Mouse (Mus musculus) lung, postnatal 10 days (tissue): ENCODE measurements around the gene Dgkz.

Source experiments
- DNase-seq: peaks from one replicate; pipeline ENCODE4 v3.0.0; 2021

Dgkz gene

GRCm38 (mm10) chr2:91959544-91960410 is 15.9 kb downstream of the Dgkz start:
- no peak for DNase-seq

- DNase-seq: peak; percentile 80
Measured at GRCm38 (mm10) chr2:91958701-91959457, 16.8 kb downstream of the Dgkz start.

GRCm38 (mm10) chr2:91958049-91958448 is 17.6 kb downstream of the Dgkz start:
- no peak for DNase-seq

GRCm38 (mm10) chr2:91957096-91957495 is 18.6 kb downstream of the Dgkz start:
- peak; percentile 50 for DNase-seq

- no peak for DNase-seq
Measured at GRCm38 (mm10) chr2:91955875-91956274, 19.8 kb downstream of the Dgkz start.

- no peak for DNase-seq
Measured at GRCm38 (mm10) chr2:91955121-91955591, 20.5 kb downstream of the Dgkz start.

- DNase-seq: peak; percentile 94
Measured at GRCm38 (mm10) chr2:91953825-91954224, 21.8 kb downstream of the Dgkz start.

- peak; percentile 73 for DNase-seq
Measured at GRCm38 (mm10) chr2:91950275-91951085, 25.2 kb downstream of the Dgkz start.

GRCm38 (mm10) chr2:91949411-91950274 is 26.0 kb downstream of the Dgkz start:
- DNase-seq: peak; percentile 68

- DNase-seq: no peak
Measured at GRCm38 (mm10) chr2:91948792-91949241, 26.8 kb downstream of the Dgkz start.

- DNase-seq: peak; percentile 54
Measured at GRCm38 (mm10) chr2:91948151-91948509, 27.5 kb downstream of the Dgkz start.

GRCm38 (mm10) chr2:91947397-91948150 is 28.1 kb downstream of the Dgkz start:
- DNase-seq: peak; percentile 47

GRCm38 (mm10) chr2:91946836-91947235 is 28.8 kb downstream of the Dgkz start:
- no peak for DNase-seq

- DNase-seq: no peak
Measured at GRCm38 (mm10) chr2:91945483-91945882, 30.2 kb downstream of the Dgkz start, which contains the start of gene Gm9821. Gene Gm9821 (plus strand): TSS chr2:91945703.

- DNase-seq: peak; percentile 87
Measured at GRCm38 (mm10) chr2:91944170-91944950, 31.3 kb downstream of the Dgkz start.

GRCm38 (mm10) chr2:91942356-91942755 is 33.3 kb downstream of the Dgkz start:
- DNase-seq: no peak

GRCm38 (mm10) chr2:91939303-91939935 is 36.2 kb downstream of the Dgkz start:
- no peak for DNase-seq

- no peak for DNase-seq
Measured at GRCm38 (mm10) chr2:91936154-91936553, 39.5 kb downstream of the Dgkz start.

GRCm38 (mm10) chr2:91934826-91935525 is 40.7 kb downstream of the Dgkz start:
- no peak for DNase-seq
